Mouse (Mus musculus) erythroblast, adult 5-6 weeks (primary cell): ENCODE data around the gene Il12rb1. TPM values are rescaled to one million over a fixed set of nuclear protein-coding genes. Genes with fewer than 3 reads are reported as not detected.
"Not testable (repeated sequence)": the region's sequence is repeated elsewhere in the genome, so short reads cannot be mapped to it uniquely, and the experiment has no call there.

Source experiments
- ATAC-seq: replicated peaks from 2 replicates; pipeline ENCODE4 v1.8.0; 2016; ENCODE audit warnings: moderate number of reproducible peaks, mild to moderate bottlenecking, moderate TSS enrichment, inconsistent platforms; ENCODE audit not compliant: poor library complexity, low FRiP score, severe bottlenecking
- total RNA-seq, 2 experiments: library from RNA; stranded (forward) in 1 of 2; stranded (reverse) in 1 of 2; fragments of 150-400 nt in 1 of 2; fragments of 200-764, 138-1000 nt in 1 of 2; gene quantifications; 2 replicates each; pipeline versions ENCODE4 v1.2.3 to v1.2.4; 2015 to 2017; ENCODE audit warnings: low replicate concordance in 2 of 2

Gene Il12rb1
- total RNA-seq, 2 experiments from 2014 or later = 0.51 TPM; not detected in 1

- peak; percentile 84 for ATAC-seq
These were observed 13.2 kb downstream of the Il12rb1 start for GRCm38 (mm10) chr8:70821399-70821962.

DNA sequence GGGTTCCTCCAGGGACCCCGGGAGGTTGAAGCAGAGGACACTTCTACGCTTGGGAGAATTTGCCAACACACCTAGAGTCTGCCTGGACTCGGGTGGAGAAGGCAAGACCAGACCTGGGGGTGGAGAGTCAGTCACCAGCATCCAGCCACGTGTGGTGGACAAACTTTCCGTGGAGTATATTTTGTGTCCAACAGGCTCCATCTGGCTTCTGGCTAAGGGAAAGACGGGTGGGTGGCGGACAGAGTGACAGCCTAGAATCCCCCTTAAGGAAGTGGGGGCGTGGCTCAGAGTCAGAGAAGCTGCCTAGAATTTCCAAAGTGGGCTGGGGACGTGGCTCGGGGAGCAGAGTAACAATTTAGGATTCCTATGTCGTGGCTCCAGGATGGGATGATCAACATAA lies 13.7 kb downstream of the Il12rb1 start:
- ATAC-seq = peak; percentile 18; the same call in 1 of the 2 replicates

GRCm38 (mm10) chr8:70822594-70822993 lies 14.3 kb downstream of the Il12rb1 start:
- not testable (repeated sequence) for ATAC-seq

DNA sequence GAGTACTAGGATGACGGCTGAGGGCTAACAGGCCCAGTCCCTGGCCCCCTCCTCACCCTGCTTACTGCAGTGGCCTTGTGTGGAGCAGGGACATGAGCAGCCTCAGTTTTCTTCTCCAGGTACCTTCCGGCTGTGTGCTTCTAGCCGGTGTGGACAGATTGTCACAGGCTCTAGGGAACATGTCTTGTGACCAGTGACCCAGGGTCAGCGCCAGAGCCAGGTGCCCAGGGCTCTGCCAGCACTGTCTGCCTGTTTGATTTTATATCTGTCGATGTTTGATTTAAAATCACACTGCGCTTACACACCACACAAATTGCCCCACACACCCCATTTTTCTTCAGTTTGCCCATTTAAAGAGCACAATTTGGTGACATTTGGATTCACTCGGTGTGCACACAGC lies 15.6 kb downstream of the Il12rb1 start:
- ATAC-seq = no peak

GRCm38 (mm10) chr8:70825816-70826215 lies 17.6 kb downstream of the Il12rb1 start:
- no peak for ATAC-seq

- ATAC-seq = no peak
These were observed 18.8 kb downstream of the Il12rb1 start for GRCm38 (mm10) chr8:70827010-70827409.

DNA sequence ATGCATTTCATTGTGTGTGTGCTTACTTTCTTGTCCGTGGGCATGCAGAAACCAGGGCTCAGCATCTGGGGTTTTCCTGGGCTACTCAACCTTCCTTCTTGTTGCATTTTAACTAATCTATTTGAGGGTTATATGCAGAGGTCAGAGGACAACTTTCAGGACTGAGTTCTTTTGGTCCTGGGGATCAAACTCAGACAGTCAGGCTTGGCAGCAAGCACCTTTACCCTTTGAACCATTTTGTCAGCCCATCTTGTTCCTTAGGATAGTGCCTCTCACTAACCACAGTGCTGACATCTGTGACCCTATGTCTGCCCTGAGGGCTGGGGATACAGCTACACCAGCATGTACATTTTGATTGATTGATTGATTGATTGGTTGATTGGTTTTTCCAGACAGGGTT lies 19.5 kb downstream of the Il12rb1 start:
- no peak for ATAC-seq

DNA sequence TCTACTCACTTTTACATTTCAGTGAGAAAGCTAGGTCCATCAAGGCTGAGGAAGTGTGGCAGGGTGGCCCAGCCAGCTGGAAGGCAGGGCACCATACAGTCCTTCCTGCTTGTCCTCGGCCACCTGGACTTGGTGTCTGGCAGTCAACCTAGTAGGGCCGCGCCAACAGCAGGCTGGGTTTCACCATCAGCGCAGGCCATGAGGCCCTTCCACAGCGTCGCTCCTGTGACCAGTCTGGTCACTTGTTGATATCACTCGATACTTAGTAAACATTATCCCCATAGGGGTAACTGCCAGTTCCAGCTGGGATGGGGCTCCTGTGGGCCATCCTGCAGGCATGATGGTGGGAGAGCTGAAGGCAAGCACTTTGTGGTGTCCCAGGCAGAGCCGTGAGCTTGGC lies 23.3 kb downstream of the Il12rb1 start:
- no peak for ATAC-seq

- no peak for ATAC-seq
These were observed 24.1 kb downstream of the Il12rb1 start for GRCm38 (mm10) chr8:70832371-70832770.

GRCm38 (mm10) chr8:70833018-70833482 lies 24.8 kb downstream of the Il12rb1 start:
- no peak for ATAC-seq

GRCm38 (mm10) chr8:70833520-70833919 lies 25.3 kb downstream of the Il12rb1 start:
- ATAC-seq = peak; percentile 38; the same call in 1 of the 2 replicates

DNA sequence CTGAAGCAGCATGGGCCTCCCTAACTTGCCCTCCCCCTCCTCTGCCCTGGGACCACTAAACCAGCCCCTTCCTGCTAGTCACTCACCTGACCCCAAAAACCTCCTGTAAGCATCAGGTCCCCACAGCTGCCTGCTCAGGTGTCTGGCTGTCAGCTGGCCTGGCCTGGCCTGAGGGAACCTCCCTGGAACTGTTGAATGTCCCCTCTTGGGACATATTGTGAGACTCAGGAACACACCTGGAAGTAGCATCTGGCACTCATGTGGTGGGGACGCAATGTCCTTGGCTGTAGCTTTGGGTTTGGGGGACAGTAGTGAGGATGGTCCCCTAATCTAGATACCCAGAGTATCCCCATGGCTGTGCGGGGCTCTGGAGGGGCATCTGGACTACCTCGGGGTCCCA lies 25.8 kb downstream of the Il12rb1 start:
- no peak for ATAC-seq

- no peak for ATAC-seq
These were observed 28.4 kb downstream of the Il12rb1 start for GRCm38 (mm10) chr8:70836666-70837065.

- no peak for ATAC-seq
These were observed 30.6 kb downstream of the Il12rb1 start for GRCm38 (mm10) chr8:70838654-70839407.

- peak; percentile 61 for ATAC-seq
These were observed 31.4 kb downstream of the Il12rb1 start, which contains the start of gene Arrdc2 for GRCm38 (mm10) chr8:70839408-70840351. Gene Arrdc2 (minus strand): TSS chr8:70839720.

DNA sequence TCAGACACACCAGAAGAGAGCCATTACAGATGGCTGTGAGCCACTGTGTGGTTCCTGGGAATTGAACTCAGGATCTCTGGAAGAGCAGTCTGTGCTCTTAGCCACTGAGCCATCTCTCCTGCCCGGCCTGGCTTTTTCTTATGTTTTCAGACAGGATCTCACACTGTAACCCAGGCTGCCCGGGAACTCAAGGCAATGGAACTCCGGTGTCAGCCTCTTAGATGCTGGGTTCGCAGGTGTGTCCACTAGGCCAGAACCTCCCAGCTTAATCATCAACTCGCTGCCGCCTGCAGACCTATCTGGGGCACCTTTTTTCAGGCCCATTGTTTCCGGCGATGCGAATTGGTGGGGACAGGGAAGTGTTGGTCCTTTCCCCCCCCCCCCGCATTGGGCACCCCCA lies 32.3 kb downstream of the Il12rb1 start:
- no peak for ATAC-seq

GRCm38 (mm10) chr8:70841147-70842072 lies 33.2 kb downstream of the Il12rb1 start:
- peak; percentile 26 for ATAC-seq

DNA sequence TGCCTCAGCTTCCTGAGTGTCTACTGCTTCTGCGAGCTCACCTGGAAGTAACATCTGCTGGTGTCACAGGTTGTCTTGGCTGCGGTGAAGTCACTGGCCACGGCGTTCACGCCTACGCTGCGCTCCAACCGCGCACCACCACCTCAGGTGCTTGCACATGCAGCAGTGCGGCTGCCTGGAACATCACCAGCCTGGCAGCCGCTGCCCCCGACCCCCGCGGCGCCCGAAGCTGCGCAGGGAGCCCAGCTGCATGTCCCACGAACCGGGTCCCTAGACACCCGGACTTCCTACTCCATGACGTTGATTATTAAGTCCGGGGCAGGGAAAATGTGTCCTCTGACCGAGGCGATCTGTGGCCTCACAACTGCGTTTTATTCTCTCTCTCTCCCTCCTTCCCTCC lies 34.2 kb downstream of the Il12rb1 start:
- ATAC-seq = no peak

DNA sequence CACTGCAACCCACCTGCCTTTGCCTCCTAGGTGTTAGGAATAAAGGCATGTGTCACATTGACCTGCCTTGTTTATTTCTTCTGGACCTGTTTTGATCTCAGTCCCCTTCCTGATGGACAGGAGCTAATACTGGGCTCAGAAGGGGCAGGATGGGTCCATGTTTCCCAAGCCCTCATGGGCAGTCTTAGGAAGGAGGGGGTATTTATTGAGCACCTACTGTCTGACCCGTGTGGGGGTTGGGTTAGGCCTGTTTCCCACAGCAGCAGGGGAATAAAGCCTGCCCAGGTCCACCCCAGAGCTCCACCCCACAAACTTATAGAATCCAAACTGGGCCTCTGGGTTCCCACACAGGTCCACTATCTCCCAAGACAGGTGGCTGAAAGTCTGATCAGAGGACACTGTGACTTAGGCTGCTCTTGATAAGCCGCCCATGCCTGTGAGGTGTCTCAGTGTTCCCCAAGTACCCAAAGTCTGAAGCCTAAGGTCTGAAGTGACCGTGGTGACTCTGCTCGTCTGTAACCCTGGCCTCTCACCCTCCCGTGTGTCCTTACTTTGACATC lies 35.0 kb downstream of the Il12rb1 start:
- ATAC-seq = peak; percentile 41
